ENCODE assay signal across 9 mouse cellular contexts in genomic region chr3:84333400-84334349, GRCm38 (mm10). TPM values are rescaled to one million over a fixed set of nuclear protein-coding genes. Genes with fewer than 3 reads are reported as not detected.
DNase-seq lines count a peak whose midpoint lies in the region; ATAC-seq lines count a peak whose summit lies in the region.
"Had no signal": no experiment of that assay in that cellular context is flagged by ENCODE, and none has a peak within 500 bp of the region (broad histone marks: within the 10 kb centered on the region; RNA-seq: fewer than 3 reads in every experiment).

No protein-coding gene starts in this region.

- H3K36me3 ChIP-seq in embryonic facial prominence, embryonic 11.5 days (replicated peaks; ENCODE audit: control insufficient read depth, insufficient read depth, low read depth, low read length), result no peaks in the 10 kb centered on the region
- H3K36me3 ChIP-seq in hindbrain, embryonic 12.5 days, result no peaks in the 10 kb centered on the region
- H3K36me3 ChIP-seq in megakaryocyte, embryonic 14.5 days (replicated peaks; ENCODE audit: low read length), result no peaks in the 10 kb centered on the region
- H3K36me3 ChIP-seq: liver, embryonic 13.5 days had no signal

- intact Hi-C loops in left cerebral cortex, postnatal 10 days (cut with DNase I), result no loop called here

- H3K9ac ChIP-seq in embryonic facial prominence, embryonic 11.5 days (replicated peaks; ENCODE audit: low read length), result no peak overlapping the region
- H3K9ac ChIP-seq in hindbrain, embryonic 12.5 days, result no peak overlapping the region
- H3K9ac ChIP-seq: liver, embryonic 13.5 days had no signal

- H3K27me3 ChIP-seq in embryonic facial prominence, embryonic 11.5 days (ENCODE audit: control insufficient read depth, insufficient read depth, low read length), result peaks cover 4% of the 10 kb centered on the region; the same call in 1 of the 2 replicates
- peaks cover 12% of the 10 kb centered on the region; the same call in 1 of the 2 replicates for H3K27me3 ChIP-seq in hindbrain, embryonic 12.5 days
- H3K27me3 ChIP-seq in megakaryocyte, embryonic 14.5 days (replicated peaks), result peaks cover 41% of the 10 kb centered on the region

- 46% methylated on average over 22 of the region's 22 CpGs for WGBS in embryonic facial prominence, embryonic 11.5 days
- 45% methylated on average over 22 of the region's 22 CpGs for WGBS in hindbrain, embryonic 12.5 days

- peak overlapping the region; percentile 11 for H3K4me2 ChIP-seq in embryonic facial prominence, embryonic 11.5 days (ENCODE audit: low read depth, low read length)
- H3K4me2 ChIP-seq in hindbrain, embryonic 12.5 days (replicated peaks), result 0 out of 2 replicates have a peak overlapping the region, but pooled peaks have one; percentile 1

- no peak overlapping the region for H3K27ac ChIP-seq in embryonic facial prominence, embryonic 11.5 days (replicated peaks; ENCODE audit: low read depth, low read length)
- H3K27ac ChIP-seq in hindbrain, embryonic 12.5 days, result no peak overlapping the region
- H3K27ac ChIP-seq: liver, embryonic 13.5 days had no signal

- no peak for ATAC-seq in cerebellum, adult (ENCODE audit: insufficient number of reproducible peaks, low FRiP score, low TSS enrichment)
- no peak for ATAC-seq in embryonic facial prominence, embryonic 11.5 days (replicated peaks; ENCODE audit: insufficient number of reproducible peaks, low FRiP score, low TSS enrichment, low read depth)
- ATAC-seq in hindbrain, embryonic 12.5 days (ENCODE audit: low FRiP score), result 0 out of 2 replicates have a peak, but pooled peaks have one; percentile 64

- peak; percentile 34 to 43 for DNase-seq in cerebellum, adult 18-20 months
- peak; percentile 79 for DNase-seq in NIH3T3 (ENCODE audit: low read depth)
- DNase-seq in embryonic facial prominence, embryonic 11.5 days (ENCODE audit: low spot score), result peak; percentile 73
- DNase-seq in left cerebral cortex, postnatal 10 days (ENCODE audit: extremely low spot score in 1 of 2, low spot score in 2 of 2), result peak; percentile 31 to 75
- peak; percentile 44 to 53 for DNase-seq in spleen, postnatal 36 days (ENCODE audit: low spot score in 2 of 2)
- DNase-seq: liver, embryonic 13.5 days had no signal

- no peaks in the 10 kb centered on the region for H3K9me3 ChIP-seq in embryonic facial prominence, embryonic 11.5 days (replicated peaks; ENCODE audit: control insufficient read depth, low read length)
- H3K9me3 ChIP-seq in hindbrain, embryonic 12.5 days (replicated peaks), result no peaks in the 10 kb centered on the region
- H3K9me3 ChIP-seq in megakaryocyte, embryonic 14.5 days, result no peaks in the 10 kb centered on the region
- H3K9me3 ChIP-seq: liver, embryonic 13.5 days had no signal

- H3K4me3 ChIP-seq in embryonic facial prominence, embryonic 11.5 days (ENCODE audit: low read depth, low read length), result no peak overlapping the region
- no peak overlapping the region for H3K4me3 ChIP-seq in hindbrain, embryonic 12.5 days
- peak overlapping the region; percentile 82 for H3K4me3 ChIP-seq in megakaryocyte, embryonic 14.5 days (replicated peaks)
- H3K4me3 ChIP-seq: liver, embryonic 13.5 days had no signal

- no peaks in the 10 kb centered on the region; the same call in 1 of the 2 replicates for H3K4me1 ChIP-seq in embryonic facial prominence, embryonic 11.5 days (ENCODE audit: control insufficient read depth, insufficient read depth, low read length)
- peaks cover 25% of the 10 kb centered on the region for H3K4me1 ChIP-seq in hindbrain, embryonic 12.5 days
- H3K4me1 ChIP-seq in megakaryocyte, embryonic 14.5 days, result peaks cover 28% of the 10 kb centered on the region

RNA-seq across cellular contexts. Expression of gene Trim2, which starts 27.0 kb away (rescaled TPM):
- 37.4 and 37.7 TPM in 2 replicates for polyA plus RNA-seq in embryonic facial prominence, embryonic 11.5 days (2014; fragmentation: Nextera tagmentation; extraction: Ambion mirVana)
- polyA plus RNA-seq in hindbrain, embryonic 12.5 days (2016; fragmentation: Nextera tagmentation; extraction: Ambion mirVana), result 121 and 125 TPM in 2 replicates
- total RNA-seq in left cerebral cortex, postnatal 10 days (2021), result 100 to 1,000 TPM; 186 to 212 TPM
- not detected in 2 replicates for polyA plus RNA-seq in megakaryocyte, embryonic 14.5 days (2012; ENCODE audit: insufficient read depth, low replicate concordance)

Comparison
In these comparisons a context has a peak if more than half of its experiments do, and no peak if none do; other contexts are left out.
1. RNA of gene Trim2, which starts 27.0 kb away (polyA plus RNA-seq): 121 to 125 TPM in hindbrain, embryonic 12.5 days and 37.4 to 37.7 TPM in embryonic facial prominence, embryonic 11.5 days; not detected in megakaryocyte, embryonic 14.5 days; every median in the first group is over 10 times any median in the second.
2. Peak in every context shown above with its lines, with median percentiles within 50 percentile points of each other: DNase-seq.